8 mouse cellular contexts compared by ENCODE assay signal in the genomic region with DNA sequence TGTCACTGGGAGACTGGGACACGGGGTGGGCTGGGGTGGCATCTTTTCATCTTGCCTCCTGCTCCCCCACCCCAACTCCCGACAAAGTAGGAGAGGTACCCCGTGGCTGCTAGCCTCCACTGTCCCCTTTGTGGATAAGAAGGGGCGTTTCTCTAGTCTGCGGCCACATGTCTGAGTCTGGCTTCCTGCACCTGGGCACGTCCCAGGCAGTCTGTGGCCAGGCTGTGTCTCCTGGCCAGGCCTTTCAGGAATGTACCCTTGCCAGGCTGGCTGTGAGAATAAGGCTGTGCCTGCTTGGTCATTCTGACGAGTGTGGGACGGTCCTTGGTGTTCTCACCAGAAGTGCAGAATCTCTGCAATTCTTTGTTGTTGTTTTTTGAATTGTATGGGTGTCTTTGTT.
DNase-seq lines count a peak whose midpoint lies in the region; ATAC-seq and TF ChIP-seq lines count a peak whose summit lies in the region.

No protein-coding gene starts in this region.

- no peak for TF ChIP-seq CTCF in intestine, postnatal 0 days (IDR thresholded peaks at IDR 0.05; ENCODE audit: low read depth)

- no peak for ATAC-seq in hindbrain, embryonic 12.5 days (ENCODE audit: low FRiP score)
- ATAC-seq in hindbrain, embryonic 14.5 days (ENCODE audit: low FRiP score), result no peak
- ATAC-seq in embryonic facial prominence, embryonic 11.5 days (replicated peaks; ENCODE audit: insufficient number of reproducible peaks, low FRiP score, low TSS enrichment, low read depth), result peak; percentile 9
- no peak for ATAC-seq in intestine, postnatal 0 days
- ATAC-seq in megakaryocyte-erythroid progenitor cell, adult 5-6 weeks (replicated peaks; ENCODE audit: low FRiP score, low TSS enrichment, poor library complexity, severe bottlenecking), result peak; percentile 23
- ATAC-seq in erythroid progenitor cell, adult 5-6 weeks (replicated peaks; ENCODE audit: low FRiP score, poor library complexity, severe bottlenecking), result no peak

- peaks cover 74% of the 10 kb centered on the region for H3K4me1 ChIP-seq in hindbrain, embryonic 12.5 days
- H3K4me1 ChIP-seq in hindbrain, embryonic 14.5 days (replicated peaks; ENCODE audit: control insufficient read depth, insufficient read depth, low read length), result peaks cover 49% of the 10 kb centered on the region
- peaks cover 19% of the 10 kb centered on the region; the same call in 1 of the 2 replicates for H3K4me1 ChIP-seq in embryonic facial prominence, embryonic 11.5 days (ENCODE audit: control insufficient read depth, insufficient read depth, low read length)
- H3K4me1 ChIP-seq in intestine, postnatal 0 days (replicated peaks; ENCODE audit: control insufficient read depth, insufficient read depth, low read length), result peaks cover 36% of the 10 kb centered on the region

- H3K27ac ChIP-seq in hindbrain, embryonic 12.5 days, result peak overlapping the region; percentile 37; the same call in 1 of the 2 replicates
- H3K27ac ChIP-seq in hindbrain, embryonic 14.5 days, result no peak overlapping the region
- H3K27ac ChIP-seq in embryonic facial prominence, embryonic 11.5 days (replicated peaks; ENCODE audit: low read depth, low read length), result 0 out of 2 replicates have a peak overlapping the region, but pooled peaks have one; percentile 28
- H3K27ac ChIP-seq in intestine, postnatal 0 days (ENCODE audit: low read depth, low read length), result peak overlapping the region; percentile 99

- H3K9ac ChIP-seq in hindbrain, embryonic 12.5 days, result peak overlapping the region; percentile 3; the same call in 1 of the 2 replicates
- no peak overlapping the region for H3K9ac ChIP-seq in hindbrain, embryonic 14.5 days
- no peak overlapping the region for H3K9ac ChIP-seq in embryonic facial prominence, embryonic 11.5 days (replicated peaks; ENCODE audit: low read length)
- peak overlapping the region; percentile 31; the same call in 1 of the 2 replicates for H3K9ac ChIP-seq in intestine, postnatal 0 days (ENCODE audit: low read depth, low read length)

- intact Hi-C loops in left cerebral cortex, postnatal 10 days (cut with DNase I), result loop anchor here (5.0 kb wide), 1 partner anchor 78 kb away; a partner anchor contains a TSS

- no peak for DNase-seq in hindbrain, embryonic 14.5 days (ENCODE audit: low spot score)
- DNase-seq in embryonic facial prominence, embryonic 11.5 days (ENCODE audit: low spot score), result no peak
- DNase-seq in left cerebral cortex, postnatal 10 days (ENCODE audit: extremely low spot score in 1 of 2, low spot score in 2 of 2), result no peak
- DNase-seq in frontal cortex, adult 2 months (ENCODE audit: extremely low spot score in 1 of 2, low spot score in 1 of 2), result no peak

- no peak overlapping the region for H3K4me2 ChIP-seq in hindbrain, embryonic 12.5 days (replicated peaks)
- H3K4me2 ChIP-seq in hindbrain, embryonic 14.5 days (replicated peaks), result no peak overlapping the region
- H3K4me2 ChIP-seq in embryonic facial prominence, embryonic 11.5 days (ENCODE audit: low read depth, low read length), result peak overlapping the region; percentile 16; the same call in 1 of the 2 replicates
- peak overlapping the region; percentile 63; the same call in 1 of the 2 replicates for H3K4me2 ChIP-seq in intestine, postnatal 0 days (replicated peaks; ENCODE audit: low read depth)

- WGBS in hindbrain, embryonic 12.5 days, result 53% methylated on average over 8 of the region's 8 CpGs
- WGBS in hindbrain, embryonic 14.5 days, result 47% methylated on average over 8 of the region's 8 CpGs
- WGBS in embryonic facial prominence, embryonic 11.5 days, result 48% methylated on average over 8 of the region's 8 CpGs
- WGBS in intestine, postnatal 0 days, result 22% methylated on average over 8 of the region's 8 CpGs

- H3K4me3 ChIP-seq in hindbrain, embryonic 12.5 days, result no peak overlapping the region
- H3K4me3 ChIP-seq in hindbrain, embryonic 14.5 days (replicated peaks; ENCODE audit: low read length), result no peak overlapping the region
- H3K4me3 ChIP-seq in embryonic facial prominence, embryonic 11.5 days (ENCODE audit: low read depth, low read length), result no peak overlapping the region
- no peak overlapping the region for H3K4me3 ChIP-seq in intestine, postnatal 0 days (ENCODE audit: low read depth, low read length)

- no peaks in the 10 kb centered on the region for H3K9me3 ChIP-seq in hindbrain, embryonic 12.5 days (replicated peaks)
- H3K9me3 ChIP-seq in hindbrain, embryonic 14.5 days (ENCODE audit: control insufficient read depth, low read length), result no peaks in the 10 kb centered on the region
- no peaks in the 10 kb centered on the region for H3K9me3 ChIP-seq in embryonic facial prominence, embryonic 11.5 days (replicated peaks; ENCODE audit: control insufficient read depth, low read length)
- no peaks in the 10 kb centered on the region for H3K9me3 ChIP-seq in intestine, postnatal 0 days (ENCODE audit: control insufficient read depth)

- H3K27me3 ChIP-seq in hindbrain, embryonic 12.5 days, result no peaks in the 10 kb centered on the region
- H3K27me3 ChIP-seq in hindbrain, embryonic 14.5 days (ENCODE audit: control insufficient read depth, insufficient read depth, low read length), result no peaks in the 10 kb centered on the region
- no peaks in the 10 kb centered on the region for H3K27me3 ChIP-seq in embryonic facial prominence, embryonic 11.5 days (ENCODE audit: control insufficient read depth, insufficient read depth, low read length)
- H3K27me3 ChIP-seq in intestine, postnatal 0 days (replicated peaks; ENCODE audit: control insufficient read depth, insufficient read depth, low read length), result no peaks in the 10 kb centered on the region

- H3K36me3 ChIP-seq in hindbrain, embryonic 12.5 days, result no peaks in the 10 kb centered on the region
- H3K36me3 ChIP-seq in hindbrain, embryonic 14.5 days (replicated peaks; ENCODE audit: control insufficient read depth, insufficient read depth), result no peaks in the 10 kb centered on the region
- H3K36me3 ChIP-seq in embryonic facial prominence, embryonic 11.5 days (replicated peaks; ENCODE audit: control insufficient read depth, insufficient read depth, low read depth, low read length), result no peaks in the 10 kb centered on the region
- no peaks in the 10 kb centered on the region; the same call in 1 of the 2 replicates for H3K36me3 ChIP-seq in intestine, postnatal 0 days (ENCODE audit: control insufficient read depth, insufficient read depth)

Comparison
In these comparisons a context has a peak if more than half of its experiments do, and no peak if none do; other contexts are left out.
1. H3K9ac ChIP-seq: peak in hindbrain, embryonic 12.5 days (single experiment) and intestine, postnatal 0 days (single experiment); none in hindbrain, embryonic 14.5 days (single experiment) and embryonic facial prominence, embryonic 11.5 days (single experiment).
2. ATAC-seq: peak in embryonic facial prominence, embryonic 11.5 days (single experiment) and megakaryocyte-erythroid progenitor cell, adult 5-6 weeks (single experiment); none in hindbrain, embryonic 12.5 days (single experiment), hindbrain, embryonic 14.5 days (single experiment), intestine, postnatal 0 days (single experiment) and erythroid progenitor cell, adult 5-6 weeks (single experiment).
3. H3K4me2 ChIP-seq: peak in embryonic facial prominence, embryonic 11.5 days (single experiment) and intestine, postnatal 0 days (single experiment); none in hindbrain, embryonic 12.5 days (single experiment) and hindbrain, embryonic 14.5 days (single experiment).